Mouse (Mus musculus) cerebellum, adult 9-11 months (tissue): ENCODE data around the gene Cfap44.

Source experiments
- DNase-seq: peaks from one replicate; pipeline ENCODE4 v3.0.0; 2022

Cfap44 gene

GRCm38 (mm10) chr16:44394577-44395243, at the start of gene Cfap44:
Gene Cfap44, plus strand, starts transcription at chr16:44394796.
- peak; percentile 67 for DNase-seq

GRCm38 (mm10) chr16:44347071-44347901, 47.3 kb upstream of the Cfap44 start, which contains the start of gene Spice1:
Gene Spice1, plus strand, starts transcription at chr16:44347121.
- peak; percentile 91 for DNase-seq

GRCm38 (mm10) chr16:44349801-44350397, 44.7 kb upstream of the Cfap44 start:
- DNase-seq = no peak

GRCm38 (mm10) chr16:44356291-44356690, 38.3 kb upstream of the Cfap44 start:
- no peak for DNase-seq

- no peak for DNase-seq
These were observed 36.9 kb upstream of the Cfap44 start for GRCm38 (mm10) chr16:44357571-44358268.

- DNase-seq = peak; percentile 34
These were observed 32.4 kb upstream of the Cfap44 start for GRCm38 (mm10) chr16:44361921-44362890.

GRCm38 (mm10) chr16:44365522-44365921, 29.1 kb upstream of the Cfap44 start:
- no peak for DNase-seq

- DNase-seq = no peak
These were observed 19.1 kb upstream of the Cfap44 start for GRCm38 (mm10) chr16:44375459-44375858.

GRCm38 (mm10) chr16:44380006-44380405, 14.6 kb upstream of the Cfap44 start:
- DNase-seq = no peak

GRCm38 (mm10) chr16:44381578-44381977, 13.0 kb upstream of the Cfap44 start:
- DNase-seq = no peak

GRCm38 (mm10) chr16:44383549-44383948, 11.0 kb upstream of the Cfap44 start:
- DNase-seq = no peak

- DNase-seq = no peak
These were observed 10.3 kb upstream of the Cfap44 start for GRCm38 (mm10) chr16:44384251-44384650.

GRCm38 (mm10) chr16:44391877-44392548, 2.6 kb upstream of the Cfap44 start:
- peak; percentile 9 for DNase-seq

GRCm38 (mm10) chr16:44404933-44405332, 10.3 kb downstream of the Cfap44 start:
- no peak for DNase-seq

GRCm38 (mm10) chr16:44407211-44407610, 12.6 kb downstream of the Cfap44 start:
- DNase-seq = peak; percentile 29

- DNase-seq = no peak
These were observed 13.7 kb downstream of the Cfap44 start for GRCm38 (mm10) chr16:44408290-44408689.

- no peak for DNase-seq
These were observed 15.6 kb downstream of the Cfap44 start for GRCm38 (mm10) chr16:44410176-44410575.

- DNase-seq = no peak
These were observed 23.0 kb downstream of the Cfap44 start for GRCm38 (mm10) chr16:44417596-44417995.

GRCm38 (mm10) chr16:44421735-44422134, 27.1 kb downstream of the Cfap44 start:
- no peak for DNase-seq

- no peak for DNase-seq
These were observed 28.9 kb downstream of the Cfap44 start for GRCm38 (mm10) chr16:44423499-44423898.

GRCm38 (mm10) chr16:44428456-44428855, 33.9 kb downstream of the Cfap44 start:
- no peak for DNase-seq
